Mouse (Mus musculus): ENCODE data around the gene Cdh3. TPM values are rescaled to one million over a fixed set of nuclear protein-coding genes. Genes with fewer than 3 reads are reported as not detected.

The Cdh3 gene
- polyA plus RNA-seq, 1 experiment from 2014 or later, result 34.5 TPM

DNA sequence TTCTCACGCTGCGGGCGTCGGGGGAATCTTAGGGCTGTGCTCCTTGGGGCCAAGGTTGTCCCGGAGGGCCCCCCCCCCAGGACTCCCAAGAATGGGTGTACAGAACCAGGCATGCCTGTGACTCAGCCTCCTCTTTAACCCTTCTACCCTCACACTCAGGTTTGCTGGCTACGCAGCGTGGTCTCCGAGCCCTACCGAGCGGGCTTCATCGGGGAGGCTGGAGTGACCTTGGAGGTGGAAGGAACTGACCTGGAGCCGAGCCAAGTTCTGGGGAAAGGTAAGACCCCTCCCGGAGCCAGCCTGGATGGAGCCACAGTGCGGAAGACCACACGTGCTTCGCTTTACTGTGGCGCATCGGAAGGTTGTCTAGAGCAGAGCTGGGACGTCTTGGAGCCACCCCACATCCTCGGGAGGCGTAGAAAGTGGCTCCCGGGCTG, 392 bp downstream of the Cdh3 start:
- peaks cover 81% of the 10 kb centered on the region for H3K4me1 ChIP-seq
- peaks cover 31% of the 10 kb centered on the region for H3K27me3 ChIP-seq (ENCODE audit: low read depth, poor library complexity, severe bottlenecking)
- DNase-seq (ENCODE audit: low spot score), result no peak
- H3K27ac ChIP-seq, result peak overlapping the region; percentile 91
- H3K36me3 ChIP-seq, result 0 out of 2 replicates have a peak, but pooled peaks cover 13% of the 10 kb centered on the region
- 2% methylated on average over 22 of the region's 22 CpGs for WGBS
- H3K9me3 ChIP-seq (replicated peaks), result no peaks in the 10 kb centered on the region
- H3K4me3 ChIP-seq, result peak overlapping the region; percentile 71

- peak overlapping the region; percentile 71 for H3K4me3 ChIP-seq
- peak overlapping the region; percentile 91 for H3K27ac ChIP-seq
- peaks cover 83% of the 10 kb centered on the region for H3K4me1 ChIP-seq
- no peaks in the 10 kb centered on the region for H3K9me3 ChIP-seq (replicated peaks)
- peaks cover 31% of the 10 kb centered on the region for H3K27me3 ChIP-seq (ENCODE audit: low read depth, poor library complexity, severe bottlenecking)
- H3K36me3 ChIP-seq, result 0 out of 2 replicates have a peak, but pooled peaks cover 13% of the 10 kb centered on the region
- peak; percentile 80 for DNase-seq (ENCODE audit: low spot score)
- under 1% methylated on average over 30 of the region's 30 CpGs for WGBS
Measured at GRCm38 (mm10) chr8:106511531-106512041, 895 bp downstream of the Cdh3 start.

DNA sequence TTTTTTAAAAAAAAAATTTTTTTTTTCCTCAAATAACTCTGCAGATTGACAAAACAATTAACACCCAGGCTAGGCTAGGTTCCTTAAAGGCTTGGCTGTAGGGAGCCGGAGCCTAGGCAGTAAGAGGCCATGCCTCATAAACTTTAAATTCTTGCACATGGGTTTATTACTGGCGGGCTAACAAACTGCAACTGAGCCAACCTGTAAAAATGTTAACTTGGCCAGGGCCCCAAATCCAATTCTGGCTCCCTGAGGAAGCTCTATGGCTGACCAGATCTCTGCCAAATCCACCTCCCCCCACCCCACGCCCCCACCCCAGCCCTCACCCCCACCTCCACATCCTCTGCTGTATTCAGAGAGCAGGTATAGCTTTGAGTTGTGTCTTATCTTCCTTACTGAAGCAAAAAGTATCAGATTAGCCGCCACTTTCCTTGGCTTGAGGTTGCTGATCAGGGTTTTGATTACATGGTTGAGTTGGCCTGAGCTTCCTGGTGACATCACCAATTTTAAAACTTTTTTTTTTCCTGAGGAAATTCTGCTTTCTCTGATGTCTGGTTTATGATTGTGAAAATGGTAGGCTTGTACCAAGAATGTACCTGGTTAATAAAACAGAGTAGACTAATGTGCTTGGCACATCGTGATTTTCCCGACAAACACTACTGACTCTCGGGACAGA, 1.9 kb downstream of the Cdh3 start:
- peak overlapping the region; percentile 71 for H3K4me3 ChIP-seq
- peaks cover 82% of the 10 kb centered on the region for H3K4me1 ChIP-seq
- 50% methylated on average over 7 of the region's 7 CpGs for WGBS
- H3K27me3 ChIP-seq (ENCODE audit: low read depth, poor library complexity, severe bottlenecking), result peaks cover 22% of the 10 kb centered on the region
- no peaks in the 10 kb centered on the region for H3K9me3 ChIP-seq (replicated peaks)
- peaks cover 15% of the 10 kb centered on the region; the same call in 1 of the 2 replicates for H3K36me3 ChIP-seq
- peak overlapping the region; percentile 91 for H3K27ac ChIP-seq
- no peak for DNase-seq (ENCODE audit: low spot score)

- 19% methylated on average over 1 of the region's 1 CpGs for WGBS
- H3K27ac ChIP-seq, result 0 out of 2 replicates have a peak overlapping the region, but pooled peaks have one; percentile 1
- no peak for DNase-seq (ENCODE audit: low spot score)
- peaks cover 7% of the 10 kb centered on the region; the same call in 1 of the 2 replicates for H3K27me3 ChIP-seq (ENCODE audit: low read depth, poor library complexity, severe bottlenecking)
- peaks cover 34% of the 10 kb centered on the region for H3K36me3 ChIP-seq
- H3K9me3 ChIP-seq (replicated peaks), result no peaks in the 10 kb centered on the region
- H3K4me1 ChIP-seq, result peaks cover 78% of the 10 kb centered on the region
- H3K4me3 ChIP-seq, result no peak overlapping the region
Measured at GRCm38 (mm10) chr8:106515946-106516479, 5.3 kb downstream of the Cdh3 start.

- WGBS, result 36% methylated on average over 2 of the region's 2 CpGs
- peaks cover 34% of the 10 kb centered on the region for H3K36me3 ChIP-seq
- no peak for DNase-seq (ENCODE audit: low spot score)
- H3K4me1 ChIP-seq, result peaks cover 78% of the 10 kb centered on the region
- H3K4me3 ChIP-seq, result no peak overlapping the region
- 0 out of 2 replicates have a peak overlapping the region, but pooled peaks have one; percentile 1 for H3K27ac ChIP-seq
- H3K27me3 ChIP-seq (ENCODE audit: low read depth, poor library complexity, severe bottlenecking), result peaks cover 5% of the 10 kb centered on the region; the same call in 1 of the 2 replicates
- H3K9me3 ChIP-seq (replicated peaks), result no peaks in the 10 kb centered on the region
Measured at GRCm38 (mm10) chr8:106516581-106516980, 5.9 kb downstream of the Cdh3 start.

DNA sequence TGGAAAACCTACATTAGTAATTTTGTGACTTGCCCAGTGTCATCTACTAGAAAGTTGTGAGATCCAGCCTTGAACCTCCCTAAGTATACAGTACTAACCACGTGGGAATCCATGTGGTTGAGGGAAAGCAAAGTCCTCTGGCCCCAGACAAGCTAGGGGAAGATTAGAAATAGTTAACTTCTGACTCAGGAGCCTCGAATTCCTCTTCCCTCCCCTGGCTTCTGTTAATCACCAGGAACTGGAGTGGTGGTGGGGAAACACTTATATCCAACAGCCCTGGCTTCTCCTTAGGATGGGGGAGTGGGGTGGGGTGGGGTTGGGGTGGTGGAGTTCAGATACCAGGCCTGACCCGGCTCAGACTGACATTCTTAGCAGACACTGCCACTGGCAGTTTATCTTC, 8.1 kb downstream of the Cdh3 start:
- DNase-seq (ENCODE audit: low spot score), result no peak
- Histone ChIP-seq H3K27me3 (ENCODE audit: low read depth, poor library complexity, severe bottlenecking) (no peaks in the 10 kb centered on the region), H3K9me3 (replicated peaks) (no peaks in the 10 kb centered on the region), H3K27ac (0 out of 2 replicates have a peak overlapping the region, but pooled peaks have one; percentile 21), H3K4me1 (peaks cover 68% of the 10 kb centered on the region), H3K4me3 (no peak overlapping the region), H3K36me3 (peaks cover 42% of the 10 kb centered on the region)
- 20% methylated on average over 3 of the region's 3 CpGs for WGBS

DNA sequence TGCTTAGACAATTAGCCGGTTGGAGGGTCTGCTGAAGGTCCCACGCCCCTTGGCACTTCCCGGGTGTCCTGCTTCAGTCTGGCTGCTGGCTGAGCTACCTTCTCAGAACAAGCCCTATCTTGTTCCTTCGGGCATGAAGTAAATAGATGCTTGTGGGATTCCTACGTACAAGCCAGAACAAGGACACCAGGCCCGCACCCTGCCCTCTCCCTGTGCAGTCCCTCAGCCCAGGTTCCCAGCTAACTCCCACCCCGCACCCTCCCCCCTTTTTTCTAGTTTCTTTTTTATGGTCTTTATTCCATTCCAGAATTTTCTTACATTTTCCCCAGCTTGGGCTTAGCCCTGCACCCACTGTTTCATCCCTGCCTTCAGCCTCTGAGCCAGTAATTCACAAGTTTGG, 9.9 kb downstream of the Cdh3 start:
- Histone ChIP-seq H3K27me3 (ENCODE audit: low read depth, poor library complexity, severe bottlenecking) (no peaks in the 10 kb centered on the region), H3K36me3 (peaks cover 43% of the 10 kb centered on the region), H3K27ac (0 out of 2 replicates have a peak overlapping the region, but pooled peaks have one; percentile 7), H3K4me3 (no peak overlapping the region), H3K9me3 (replicated peaks) (no peaks in the 10 kb centered on the region), H3K4me1 (peaks cover 70% of the 10 kb centered on the region)
- WGBS, result 81% methylated on average over 7 of the region's 7 CpGs
- DNase-seq (ENCODE audit: low spot score), result no peak

GRCm38 (mm10) chr8:106521845-106522244, 11.2 kb downstream of the Cdh3 start:
- no peak for DNase-seq (ENCODE audit: low spot score)
- H3K27ac ChIP-seq, result peak overlapping the region; percentile 6
- H3K9me3 ChIP-seq (replicated peaks), result no peaks in the 10 kb centered on the region
- 32% methylated on average over 9 of the region's 9 CpGs for WGBS
- peaks cover 69% of the 10 kb centered on the region for H3K4me1 ChIP-seq
- no peak overlapping the region for H3K4me3 ChIP-seq
- H3K27me3 ChIP-seq (ENCODE audit: low read depth, poor library complexity, severe bottlenecking), result no peaks in the 10 kb centered on the region
- peaks cover 45% of the 10 kb centered on the region for H3K36me3 ChIP-seq

- DNase-seq (ENCODE audit: low spot score), result no peak
- 50% methylated on average over 6 of the region's 6 CpGs for whole genome bisulfite sequencing
- Histone ChIP-seq H3K4me3 (no peak overlapping the region), H3K27me3 (ENCODE audit: low read depth, poor library complexity, severe bottlenecking) (no peaks in the 10 kb centered on the region), H3K4me1 (peaks cover 41% of the 10 kb centered on the region), H3K9me3 (replicated peaks) (no peaks in the 10 kb centered on the region), H3K27ac (peak overlapping the region; percentile 15; the same call in 1 of the 2 replicates), H3K36me3 (peaks cover 53% of the 10 kb centered on the region)
Measured at GRCm38 (mm10) chr8:106526725-106527124, 16.0 kb downstream of the Cdh3 start.

- no peak for DNase-seq (ENCODE audit: low spot score)
- 82% methylated on average over 9 of the region's 9 CpGs for WGBS
Measured at GRCm38 (mm10) chr8:106527241-106528036, 16.7 kb downstream of the Cdh3 start.

GRCm38 (mm10) chr8:106528596-106529249, 18.0 kb downstream of the Cdh3 start:
- H3K9me3 ChIP-seq (replicated peaks), result no peaks in the 10 kb centered on the region
- peaks cover 31% of the 10 kb centered on the region for H3K4me1 ChIP-seq
- no peak overlapping the region for H3K27ac ChIP-seq
- WGBS, result 75% methylated on average over 9 of the region's 9 CpGs
- no peak for DNase-seq (ENCODE audit: low spot score)
- H3K36me3 ChIP-seq, result peaks cover 46% of the 10 kb centered on the region
- H3K27me3 ChIP-seq (ENCODE audit: low read depth, poor library complexity, severe bottlenecking), result no peaks in the 10 kb centered on the region
- H3K4me3 ChIP-seq, result no peak overlapping the region

More at GRCm38 (mm10) chr8:106527241-106528036, 16.7 kb downstream of the Cdh3 start:
- H3K27me3 ChIP-seq (ENCODE audit: low read depth, poor library complexity, severe bottlenecking), result no peaks in the 10 kb centered on the region
- H3K36me3 ChIP-seq, result peaks cover 54% of the 10 kb centered on the region
- H3K4me3 ChIP-seq, result no peak overlapping the region
- H3K9me3 ChIP-seq (replicated peaks), result no peaks in the 10 kb centered on the region
- H3K4me1 ChIP-seq, result peaks cover 34% of the 10 kb centered on the region
- peak overlapping the region; percentile 15; the same call in 1 of the 2 replicates for H3K27ac ChIP-seq

- 96% methylated on average over 10 of the region's 10 CpGs for whole genome bisulfite sequencing
- H3K4me1 ChIP-seq, result peaks cover 29% of the 10 kb centered on the region
- H3K4me3 ChIP-seq, result no peak overlapping the region
- H3K36me3 ChIP-seq, result peaks cover 46% of the 10 kb centered on the region
- no peaks in the 10 kb centered on the region for H3K27me3 ChIP-seq (ENCODE audit: low read depth, poor library complexity, severe bottlenecking)
- DNase-seq (ENCODE audit: low spot score), result no peak
- H3K9me3 ChIP-seq (replicated peaks), result no peaks in the 10 kb centered on the region
- no peak overlapping the region for H3K27ac ChIP-seq
Measured at GRCm38 (mm10) chr8:106529885-106530482, 19.3 kb downstream of the Cdh3 start.

All from limb, embryonic 10.5 days (tissue).